Mouse (Mus musculus): Measurements from ENCODE around the gene Dhrs7c. TPM values are rescaled to one million over a fixed set of nuclear protein-coding genes. Genes with fewer than 3 reads are reported as not detected.

Gene Dhrs7c
- 0.12 TPM in 1 of 2 replicates, not detected in the other for polyA plus RNA-seq (2012; rRNA removed)

GRCm38 (mm10) chr11:67797931-67798330 lies at the start of gene Dhrs7c:
TSS of gene Dhrs7c (plus strand) at chr11:67798187.
- DNase-seq (ENCODE audit: low read depth) = no peak

DNA sequence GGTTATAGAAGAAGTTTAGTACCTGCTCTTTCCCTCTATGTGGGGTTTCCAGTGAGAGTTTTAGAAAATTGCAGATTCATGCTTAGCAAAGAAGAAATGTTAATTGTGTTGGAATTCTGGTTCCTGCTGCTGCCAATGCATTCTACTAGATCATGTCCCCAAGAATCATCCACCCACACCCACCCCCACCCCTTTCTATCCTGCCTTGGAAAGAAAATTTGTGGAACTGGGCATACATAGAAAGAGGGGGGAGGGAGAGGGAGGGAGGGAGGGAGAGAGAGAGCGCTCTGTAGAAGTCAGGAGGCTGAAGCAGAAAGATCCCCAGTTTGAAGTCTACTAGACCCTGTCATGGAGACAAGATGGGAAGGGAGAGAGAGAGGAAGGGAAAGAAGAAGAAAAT lies 41.7 kb upstream of the Dhrs7c start:
- no peak for DNase-seq (ENCODE audit: low read depth)

DNA sequence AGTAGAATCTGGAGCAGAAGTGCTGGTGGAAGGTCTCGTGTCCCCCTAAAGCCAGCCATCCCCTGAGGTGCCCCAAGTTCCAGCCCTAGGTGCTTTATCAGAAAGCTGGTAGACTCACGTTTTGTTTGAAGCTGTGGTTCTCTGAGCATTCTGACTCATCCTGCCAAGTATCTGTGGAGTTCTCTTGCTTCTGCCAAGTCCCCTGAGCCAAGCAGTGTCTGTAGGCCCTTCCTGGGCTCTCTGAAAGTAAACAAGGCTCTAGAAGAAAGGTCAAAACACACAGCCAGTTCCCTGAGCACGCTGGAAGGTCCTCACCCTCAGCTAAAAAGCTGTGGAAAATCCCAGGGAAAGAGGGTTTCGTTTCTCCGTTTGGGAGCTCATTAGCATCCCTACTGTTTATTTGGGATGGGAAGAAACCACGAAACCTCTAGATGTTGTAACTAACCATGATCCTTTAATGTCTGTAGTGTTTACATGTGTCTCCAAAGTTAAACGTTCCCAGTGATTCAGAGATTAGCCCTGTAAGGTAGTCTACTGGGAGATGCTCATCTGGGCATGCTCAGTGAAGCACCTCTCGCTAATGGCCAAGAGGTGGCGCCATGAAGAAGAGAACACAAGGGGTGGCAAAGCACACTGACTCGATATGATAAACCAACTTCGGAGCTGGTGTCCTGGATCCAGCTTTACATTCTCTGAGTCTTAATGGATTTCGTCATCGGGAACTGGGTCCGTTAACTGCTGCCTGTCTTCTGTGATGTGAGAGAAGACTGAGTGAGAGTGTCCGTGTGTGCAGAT lies 40.4 kb upstream of the Dhrs7c start:
- DNase-seq (ENCODE audit: low read depth) = no peak

DNA sequence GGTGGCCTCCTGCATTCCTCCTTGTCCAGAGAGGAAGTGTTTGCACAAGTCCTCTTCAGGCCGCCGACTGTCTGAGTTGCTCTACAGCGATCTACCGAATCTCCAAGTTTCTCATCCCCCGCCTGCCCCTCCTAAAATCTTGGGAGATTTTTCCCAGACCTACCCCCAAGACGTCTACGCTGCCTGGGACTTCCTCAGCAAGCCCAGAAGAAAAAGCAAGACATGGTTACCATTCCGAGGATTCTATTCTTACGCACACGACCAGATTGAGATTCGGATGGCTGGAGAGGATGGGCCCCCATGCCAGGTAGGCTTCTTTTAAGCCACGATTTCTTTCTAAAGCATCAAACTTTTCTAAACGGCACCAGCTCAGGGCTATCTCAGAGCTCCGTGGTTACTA lies 26.9 kb upstream of the Dhrs7c start, which contains the start of gene Glp2r:
TSS of gene Glp2r (minus strand) at position 101 of the 400 bp plus-strand sequence.
- DNase-seq (ENCODE audit: low read depth) = no peak

DNA sequence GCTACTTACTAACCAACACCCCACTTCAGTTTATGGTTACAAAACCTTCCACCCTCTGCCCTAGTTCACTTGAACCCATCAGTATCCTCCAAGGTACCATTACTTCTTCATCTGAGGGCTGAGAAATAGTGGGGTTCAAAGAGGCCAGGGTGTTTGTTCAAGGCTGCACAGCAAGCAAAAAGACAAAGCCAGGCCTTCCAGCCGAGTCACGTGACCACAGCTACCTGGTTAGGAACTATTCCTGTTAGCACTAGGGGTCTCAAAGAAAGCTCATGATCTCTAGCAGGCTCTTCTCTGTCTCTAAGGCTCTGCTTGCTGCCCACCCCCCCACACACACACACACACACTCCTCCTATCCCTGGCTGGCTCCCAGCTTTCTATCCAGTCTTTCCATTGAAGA lies 26.3 kb upstream of the Dhrs7c start:
- DNase-seq (ENCODE audit: low read depth) = no peak

- DNase-seq (ENCODE audit: low read depth) = no peak
These were observed 25.4 kb upstream of the Dhrs7c start for GRCm38 (mm10) chr11:67772577-67772976.

- no peak for DNase-seq (ENCODE audit: low read depth)
These were observed 23.6 kb upstream of the Dhrs7c start, which contains the start of gene Gsg1l2 for GRCm38 (mm10) chr11:67774379-67774778. TSS of gene Gsg1l2 (plus strand) at chr11:67774608.

- no peak for DNase-seq (ENCODE audit: low read depth)
These were observed 7.8 kb upstream of the Dhrs7c start for GRCm38 (mm10) chr11:67790182-67790581.

GRCm38 (mm10) chr11:67800130-67800723 lies 2.2 kb downstream of the Dhrs7c start:
- no peak for DNase-seq (ENCODE audit: low read depth)

- DNase-seq (ENCODE audit: low read depth) = no peak
These were observed 3.2 kb downstream of the Dhrs7c start for GRCm38 (mm10) chr11:67801169-67801568.

- no peak for DNase-seq (ENCODE audit: low read depth)
These were observed 7.6 kb downstream of the Dhrs7c start for GRCm38 (mm10) chr11:67805538-67805937.

DNA sequence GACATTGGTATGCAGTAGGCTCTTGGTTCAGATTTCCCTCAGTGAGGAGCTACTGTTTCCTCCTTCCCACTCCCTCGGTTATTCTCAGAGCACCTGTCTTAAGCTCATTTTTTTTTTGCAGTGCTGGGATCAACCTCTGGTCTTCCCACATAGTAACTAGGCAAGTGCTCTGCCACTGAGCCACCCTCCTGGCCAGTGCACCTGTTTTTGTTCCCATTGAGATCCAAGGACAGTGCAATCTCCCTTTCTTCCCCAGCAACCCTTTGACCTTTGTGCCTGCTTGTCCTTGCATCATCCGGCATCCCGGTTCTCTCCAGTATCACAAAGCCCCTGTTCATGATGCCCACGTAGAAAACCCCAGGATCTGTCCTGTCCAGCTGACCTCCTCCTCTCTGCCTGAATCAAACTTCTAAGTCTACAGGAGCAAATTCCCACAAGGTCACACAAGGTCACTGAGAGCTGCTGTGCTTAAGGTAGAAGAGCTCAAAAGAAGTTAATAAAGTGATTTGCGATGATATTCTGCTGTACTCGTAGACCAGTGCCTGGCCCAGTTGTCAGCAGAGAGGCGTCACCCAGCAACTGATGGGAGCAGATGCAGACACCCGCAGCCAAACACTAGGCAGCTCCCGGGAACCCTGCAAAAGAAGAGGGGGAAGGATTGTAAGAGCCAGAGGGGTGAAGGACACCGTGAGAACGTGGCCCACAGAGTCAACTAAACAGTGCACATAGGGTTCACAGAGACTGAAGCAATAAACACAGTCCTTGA lies 9.0 kb downstream of the Dhrs7c start:
- DNase-seq (ENCODE audit: low read depth) = no peak

DNA sequence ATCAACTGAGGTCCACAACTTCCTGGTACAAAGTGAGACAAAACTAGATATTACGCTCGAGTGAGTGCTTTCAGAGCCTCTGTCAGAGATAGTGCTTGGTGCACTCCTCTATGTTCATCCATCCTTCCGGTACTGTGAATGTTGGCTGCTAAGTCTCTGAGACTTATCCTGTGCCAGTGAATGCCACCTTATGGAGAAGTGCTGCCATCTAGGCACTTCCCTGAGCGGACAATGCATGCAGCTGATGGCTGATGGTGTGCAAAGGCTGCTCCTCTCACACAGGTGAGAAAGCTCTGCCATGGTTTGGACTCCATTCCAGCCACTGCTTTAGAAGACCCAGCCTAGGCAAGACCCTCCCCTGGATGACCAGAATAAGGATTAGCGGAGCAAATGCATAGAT lies 10.1 kb downstream of the Dhrs7c start:
- DNase-seq (ENCODE audit: low read depth) = no peak

GRCm38 (mm10) chr11:67811535-67811934 lies 13.5 kb downstream of the Dhrs7c start:
- no peak for DNase-seq (ENCODE audit: low read depth)

GRCm38 (mm10) chr11:67819604-67820003 lies 21.6 kb downstream of the Dhrs7c start:
- no peak for DNase-seq (ENCODE audit: low read depth)

GRCm38 (mm10) chr11:67820221-67820620 lies 22.2 kb downstream of the Dhrs7c start:
- DNase-seq (ENCODE audit: low read depth) = no peak

GRCm38 (mm10) chr11:67821560-67821959 lies 23.6 kb downstream of the Dhrs7c start:
- DNase-seq (ENCODE audit: low read depth) = no peak

DNA sequence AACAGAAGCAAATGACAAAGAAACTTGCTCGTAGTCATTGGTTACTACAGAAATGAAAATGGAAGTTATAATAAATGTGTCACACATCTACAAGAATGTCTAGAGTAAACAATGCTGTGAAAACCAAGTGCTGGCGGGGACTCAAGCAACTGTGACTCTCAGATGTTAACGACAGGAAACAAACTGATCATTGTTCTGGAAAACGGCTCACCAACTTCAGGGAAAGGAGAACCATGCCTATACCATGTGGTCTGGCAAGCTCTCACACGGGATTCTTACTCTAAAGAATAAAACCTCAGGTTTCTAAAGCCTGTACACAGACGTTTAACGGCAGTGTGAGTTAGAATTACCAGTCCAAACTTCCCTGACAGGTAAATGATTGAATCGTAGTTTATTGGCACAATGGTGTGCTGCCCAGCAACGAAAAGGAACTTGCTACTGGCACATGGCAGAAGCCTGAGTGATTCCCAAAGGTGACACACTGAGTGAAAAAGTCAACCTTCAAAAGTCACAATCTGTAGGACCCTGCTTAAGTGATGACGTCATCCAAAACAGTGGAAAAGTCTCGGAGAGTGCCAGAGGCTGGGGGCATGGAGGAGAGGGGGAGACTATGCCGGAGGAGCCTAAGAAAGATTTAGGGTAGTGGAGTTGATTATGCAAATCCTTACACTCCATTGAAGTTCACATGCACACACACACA lies 30.5 kb downstream of the Dhrs7c start:
- DNase-seq (ENCODE audit: low read depth) = no peak

DNA sequence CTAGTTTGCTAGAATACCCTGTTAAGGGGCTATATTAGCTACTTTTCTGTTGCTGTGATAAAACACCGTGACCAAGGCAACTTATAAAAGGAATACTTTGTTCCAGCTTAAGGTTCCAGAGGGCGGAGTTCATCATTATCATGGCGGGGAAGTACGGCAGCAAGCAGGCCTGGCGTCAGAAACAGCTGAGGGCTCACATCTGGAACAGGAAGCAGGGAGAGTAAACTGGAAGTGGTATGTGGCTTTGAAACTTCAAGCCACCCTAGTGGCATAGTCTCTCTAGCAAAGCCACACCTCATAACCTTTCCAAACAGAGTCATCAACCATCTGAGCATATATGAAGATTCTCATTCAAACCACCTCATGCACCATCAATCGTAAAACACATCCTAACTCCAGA lies 31.5 kb downstream of the Dhrs7c start:
- DNase-seq (ENCODE audit: low read depth) = no peak

DNA sequence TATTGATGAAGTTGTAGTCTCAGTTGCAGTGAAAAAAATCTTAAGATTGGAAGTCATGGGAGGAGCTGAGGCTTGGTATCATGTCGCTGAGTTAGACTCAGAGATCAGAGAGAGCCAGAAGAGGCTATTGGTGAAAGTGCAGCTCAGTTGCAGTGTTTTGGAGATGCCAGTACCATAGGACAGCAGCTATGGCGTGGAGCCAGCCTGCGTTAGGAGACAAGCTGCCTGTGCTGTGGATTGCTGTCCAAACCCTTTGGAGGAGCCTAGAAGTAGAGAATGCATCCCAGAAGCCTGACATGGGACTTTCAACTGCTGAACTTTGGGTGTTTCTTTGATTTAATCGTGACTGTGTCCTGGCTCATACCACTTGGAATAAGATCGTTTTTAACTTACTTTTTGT lies 33.8 kb downstream of the Dhrs7c start:
- no peak for DNase-seq (ENCODE audit: low read depth)

- DNase-seq (ENCODE audit: low read depth) = no peak
These were observed 37.6 kb downstream of the Dhrs7c start for GRCm38 (mm10) chr11:67835408-67836078.

Measured in gonadal fat pad, adult 2 months (tissue).